Mouse (Mus musculus) heart, postnatal 0 days (tissue): ENCODE measurements at regions not wholly inside any gene's neighbourhood (a gene's known extent, or its start where the extent isn't known, plus 50 kb on each side); places are given as distances from the start of the nearest gene placed in this dataset.

ENCODE experiments used
- ATAC-seq: fragments of 200-750 bp; cut with Nextera tagmentation; 2 replicates; pipeline ENCODE4 v1.8.0; 2017; ENCODE audit warnings: low read depth, moderate number of reproducible peaks, moderate library complexity; ENCODE audit not compliant: insufficient read depth
- DNase-seq: peaks from one replicate; pipeline ENCODE4 v3.0.0-alpha.2; 2016; ENCODE audit warnings: low spot score
- H3K27ac ChIP-seq: fragments of 300-500 bp; sonication (generic); 2 replicates; pipeline ENCODE4 v1.5.1; 2014; ENCODE audit warnings: low read depth, mild to moderate bottlenecking
- H3K27me3 ChIP-seq: fragments of 300-500 bp; sonication (generic); 2 replicates; pipeline ENCODE4 v1.6.1; 2014; ENCODE audit warnings: low read length, mixed read lengths; ENCODE audit not compliant: control insufficient read depth, insufficient read depth
- H3K36me3 ChIP-seq: fragments of 300-500 bp; sonication (generic); replicated peaks from 2 replicates; pipeline ENCODE4 v1.6.1; 2014; ENCODE audit warnings: low read length, mixed read lengths; ENCODE audit not compliant: control insufficient read depth, insufficient read depth
- H3K4me1 ChIP-seq: fragments of 300-500 bp; sonication (generic); 2 replicates; pipeline ENCODE4 v1.6.1; 2014; ENCODE audit warnings: antibody characterized with exemption; ENCODE audit not compliant: control insufficient read depth, insufficient read depth
- H3K4me2 ChIP-seq: fragments of 300-500 bp; sonication (generic); 2 replicates; pipeline ENCODE4 v1.6.1; 2014; ENCODE audit warnings: low read depth, mild to moderate bottlenecking, low read length, moderate library complexity
- H3K4me3 ChIP-seq: fragments of 300-500 bp; sonication (generic); 2 replicates; pipeline ENCODE4 v1.5.1; 2014; ENCODE audit warnings: low read depth, low read length
- H3K9ac ChIP-seq: fragments of 300-500 bp; sonication (generic); replicated peaks from 2 replicates; pipeline ENCODE4 v1.6.1; 2014; ENCODE audit warnings: low read depth, low read length, mixed read lengths
- H3K9me3 ChIP-seq: fragments of 300-500 bp; sonication (generic); replicated peaks from 2 replicates; pipeline ENCODE4 v1.6.1; 2016; ENCODE audit warnings: low read length; ENCODE audit not compliant: control insufficient read depth
- CTCF ChIP-seq: IDR thresholded peaks from 2 replicates; pipeline ENCODE4 v1.5.1; 2016; ENCODE audit warnings: antibody characterized with exemption, control low read depth, low read depth
- EP300 ChIP-seq: IDR thresholded peaks from 2 replicates; pipeline ENCODE4 v1.6.1; 2016; ENCODE audit warnings: antibody characterized with exemption, low read depth
- WGBS: fragments of 180-500 bp; shearing (Covaris S2); extraction: QIAGEN DNeasy Blood & Tissue Kit; methylation state at CpG from one replicate; pipeline ENCODE4 v1.1.7; 2014; 5-methylcytosine and 5-hydroxymethylcytosine counted together

DNA sequence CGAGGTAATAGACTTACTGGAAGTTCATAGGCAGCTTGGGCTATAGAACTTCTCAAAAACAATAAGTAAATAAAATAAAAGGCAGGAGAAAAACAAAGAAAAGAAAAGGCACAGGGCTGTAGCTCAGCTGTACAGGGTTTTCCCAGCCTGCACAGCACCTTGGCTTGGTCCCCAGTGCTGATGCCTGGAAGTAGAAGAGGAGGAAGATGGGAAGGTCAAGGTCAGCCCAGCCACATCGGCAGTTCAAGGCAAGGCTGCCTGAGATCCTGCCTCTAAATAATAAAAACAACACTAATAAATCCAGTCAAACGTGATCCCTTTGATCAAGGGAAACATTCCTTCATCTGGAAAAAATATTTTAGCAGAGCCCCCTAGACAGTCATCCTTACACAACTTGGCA lies 103.1 kb downstream of the Cenpf start:
- Histone ChIP-seq H3K4me3 (no peak overlapping the region), H3K4me2 (no peak overlapping the region), H3K36me3 (no peaks in the 10 kb centered on the region), H3K4me1 (no peaks in the 10 kb centered on the region), H3K27me3 (no peaks in the 10 kb centered on the region), H3K9ac (no peak overlapping the region), H3K27ac (no peak overlapping the region), H3K9me3 (0 out of 2 replicates have a peak, but pooled peaks cover 6% of the 10 kb centered on the region)
- DNase-seq (no peak), ATAC-seq (no peak)
- 57% methylated on average over 3 of the region's 3 CpGs for WGBS
- TF ChIP-seq EP300 (no peak), CTCF (no peak)

DNA sequence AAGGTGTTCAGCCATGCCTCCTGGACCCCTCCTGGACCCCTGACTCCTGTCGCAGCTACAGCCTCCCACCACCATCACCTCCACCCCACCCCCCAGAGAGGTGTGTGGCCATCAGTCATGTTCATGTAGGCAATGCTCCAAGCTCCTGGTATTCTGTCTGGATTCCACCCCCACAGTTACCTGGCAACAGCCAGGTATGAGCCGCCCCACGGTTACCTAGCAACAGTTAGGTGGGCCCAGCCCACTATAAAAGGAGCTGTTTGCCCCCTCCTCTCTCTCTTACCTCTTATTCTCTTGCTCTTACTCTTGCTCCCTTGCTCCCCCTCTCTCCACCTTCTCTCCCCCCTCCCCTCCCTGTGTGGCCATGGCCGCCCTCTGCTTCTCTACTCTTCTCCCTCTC lies 106.5 kb downstream of the Cenpf start:
- DNase-seq (no peak), ATAC-seq (no peak)
- TF ChIP-seq CTCF (no peak), EP300 (no peak)
- Histone ChIP-seq H3K9me3 (no peaks in the 10 kb centered on the region), H3K4me3 (no peak overlapping the region), H3K4me1 (no peaks in the 10 kb centered on the region), H3K9ac (no peak overlapping the region), H3K4me2 (no peak overlapping the region), H3K36me3 (no peaks in the 10 kb centered on the region), H3K27ac (no peak overlapping the region), H3K27me3 (no peaks in the 10 kb centered on the region)
- 82% methylated on average over 4 of the region's 4 CpGs for WGBS

DNA sequence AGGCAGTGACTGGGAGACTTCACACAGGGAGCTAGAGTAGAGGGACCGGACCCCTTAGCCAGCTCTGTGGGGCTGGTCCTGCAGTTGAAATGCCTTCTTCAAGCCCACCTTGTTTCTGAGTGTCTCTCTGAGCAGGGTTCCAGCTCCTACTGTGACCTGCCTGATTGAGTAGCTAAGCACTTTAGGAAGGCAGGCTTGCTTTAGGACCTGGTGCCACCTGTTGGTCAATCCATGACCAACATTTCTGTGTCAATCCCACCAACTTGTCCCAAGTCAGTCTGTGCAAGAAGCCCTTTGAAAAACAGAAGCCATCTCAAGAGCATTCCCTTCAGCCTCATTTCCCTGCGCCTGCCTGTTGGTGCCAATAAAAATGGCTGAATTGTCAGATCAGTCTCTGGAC lies 108.5 kb downstream of the Cenpf start:
- ATAC-seq (no peak), DNase-seq (peak; percentile 68)
- Histone ChIP-seq H3K4me3 (no peak overlapping the region), H3K4me1 (no peaks in the 10 kb centered on the region), H3K9ac (no peak overlapping the region), H3K36me3 (no peaks in the 10 kb centered on the region), H3K4me2 (no peak overlapping the region), H3K27ac (no peak overlapping the region), H3K27me3 (no peaks in the 10 kb centered on the region), H3K9me3 (no peaks in the 10 kb centered on the region)
- WGBS, result 55% methylated on average over 2 of the region's 2 CpGs
- TF ChIP-seq CTCF (peak; percentile 85), EP300 (no peak)

DNA sequence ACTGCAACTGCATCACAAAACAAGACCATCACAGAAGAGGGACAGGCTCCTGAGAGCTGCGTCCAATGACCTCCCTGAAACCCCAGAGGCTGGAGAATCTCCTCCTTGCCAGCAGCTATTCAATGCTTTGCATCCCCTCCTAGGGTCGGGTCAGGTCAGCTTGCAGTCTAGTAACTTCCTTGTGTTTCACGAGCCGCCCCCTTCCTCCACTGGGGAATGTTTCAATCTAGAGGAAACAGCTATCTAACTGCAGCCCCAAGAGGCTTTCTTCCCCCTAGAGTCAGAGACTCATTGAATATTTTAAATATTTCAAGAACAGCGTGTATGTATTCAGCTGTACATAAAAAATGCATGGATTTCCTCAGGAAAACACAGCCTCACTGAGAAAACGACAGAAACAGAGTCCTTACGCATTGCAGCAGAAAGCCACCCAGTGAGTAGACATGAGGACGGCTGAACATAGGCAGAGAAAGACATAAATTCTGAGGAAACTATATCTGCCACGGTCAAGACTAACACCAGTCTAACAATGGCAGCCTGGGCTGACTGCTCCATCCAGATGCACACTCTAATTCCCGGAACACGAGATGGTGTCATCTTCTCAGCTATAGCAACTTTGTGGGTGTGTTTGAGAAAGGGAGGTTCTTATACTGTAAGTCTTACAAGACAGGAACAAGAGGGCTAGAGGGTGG lies 111.4 kb downstream of the Cenpf start:
- Histone ChIP-seq H3K4me2 (no peak overlapping the region), H3K27ac (peak overlapping the region; percentile 70), H3K36me3 (no peaks in the 10 kb centered on the region), H3K4me1 (no peaks in the 10 kb centered on the region), H3K27me3 (no peaks in the 10 kb centered on the region), H3K4me3 (no peak overlapping the region), H3K9ac (no peak overlapping the region), H3K9me3 (no peaks in the 10 kb centered on the region)
- DNase-seq (peak; percentile 67), ATAC-seq (peak; percentile 80)
- WGBS, result 43% methylated on average over 11 of the region's 11 CpGs
- TF ChIP-seq EP300, result 0 out of 2 replicates have a peak, but pooled peaks have one; percentile 56
- TF ChIP-seq CTCF, result no peak

DNA sequence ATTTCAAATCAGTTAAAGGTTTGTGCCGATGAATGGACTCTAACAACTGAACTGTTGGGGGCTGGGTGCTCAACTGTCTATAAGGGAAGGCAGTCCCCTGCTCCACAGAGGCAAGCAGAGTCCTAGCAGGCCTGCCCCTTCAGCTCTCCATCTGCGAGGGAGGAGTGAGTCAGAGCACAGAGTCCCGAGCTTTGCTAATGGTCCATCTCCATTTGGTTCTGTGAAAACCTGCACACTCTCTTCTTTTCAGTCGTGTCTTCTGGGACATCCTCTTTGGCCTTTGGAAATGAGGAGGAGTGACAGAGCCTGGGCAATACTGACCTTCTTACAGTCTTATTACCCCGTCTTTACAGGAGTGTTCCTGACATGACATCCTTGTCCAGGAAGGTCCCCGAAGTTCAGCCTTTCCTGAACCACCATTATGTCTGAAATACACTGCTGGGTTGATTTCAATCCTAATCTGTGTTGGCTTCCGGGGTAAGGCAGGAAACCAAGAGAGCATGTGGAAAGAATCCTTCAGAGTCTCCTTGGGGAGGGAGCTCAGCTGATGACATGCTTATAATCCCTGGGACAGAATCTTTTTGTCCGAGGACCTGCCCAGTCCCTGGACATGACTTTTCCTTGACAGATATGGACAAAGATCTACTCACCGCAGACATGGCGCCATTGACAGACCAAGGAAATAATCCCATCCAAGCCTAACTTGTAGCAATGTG lies 112.2 kb downstream of the Cenpf start:
- DNase-seq, result no peak
- no peaks in the 10 kb centered on the region for H3K4me1 ChIP-seq
- H3K4me2 ChIP-seq, result no peak overlapping the region
- peak; percentile 32 for ATAC-seq
- TF ChIP-seq EP300 (0 out of 2 replicates have a peak, but pooled peaks have one; percentile 14), CTCF (no peak)
- no peaks in the 10 kb centered on the region for H3K9me3 ChIP-seq
- no peaks in the 10 kb centered on the region for H3K36me3 ChIP-seq
- H3K4me3 ChIP-seq, result no peak overlapping the region
- no peak overlapping the region for H3K9ac ChIP-seq
- H3K27me3 ChIP-seq, result no peaks in the 10 kb centered on the region
- H3K27ac ChIP-seq, result peak overlapping the region; percentile 70
- 65% methylated on average over 10 of the region's 10 CpGs for WGBS

DNA sequence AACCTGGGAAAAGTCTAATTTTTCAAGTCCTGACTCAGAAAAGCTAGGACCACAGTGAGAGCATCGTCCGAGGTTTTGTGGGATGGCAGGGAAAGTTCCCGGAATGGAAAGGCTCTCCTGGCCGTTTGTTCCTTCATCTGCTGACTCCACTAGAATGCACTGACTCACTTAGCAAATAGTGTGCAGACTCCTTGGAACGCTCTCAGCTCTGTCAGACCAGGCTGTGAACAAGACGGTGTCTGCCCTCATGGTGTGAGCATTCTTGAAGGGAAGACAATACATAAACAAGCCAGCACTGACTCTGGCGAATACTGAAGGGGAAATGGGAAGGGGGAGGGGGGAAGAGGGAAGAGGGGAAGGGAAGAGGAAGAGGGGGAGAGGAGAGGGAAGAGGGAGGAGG lies 121.4 kb downstream of the Cenpf start:
- no peaks in the 10 kb centered on the region for H3K4me1 ChIP-seq
- no peaks in the 10 kb centered on the region for H3K36me3 ChIP-seq
- H3K27ac ChIP-seq, result no peak overlapping the region
- no peak for DNase-seq
- no peaks in the 10 kb centered on the region for H3K9me3 ChIP-seq
- no peak overlapping the region for H3K9ac ChIP-seq
- H3K27me3 ChIP-seq, result no peaks in the 10 kb centered on the region
- TF ChIP-seq CTCF (no peak), EP300 (no peak)
- H3K4me2 ChIP-seq, result no peak overlapping the region
- 35% methylated on average over 7 of the region's 7 CpGs for WGBS
- no peak overlapping the region for H3K4me3 ChIP-seq
- no peak for ATAC-seq
